Mouse (Mus musculus) MN1 (cell line): ENCODE measurements at regions not wholly inside any gene's neighbourhood (a gene's known extent, or its start where the extent isn't known, plus 50 kb on each side); places are given as distances from the start of the nearest gene placed in this dataset.

Source experiments
- DNase-seq: peaks from one replicate; pipeline ENCODE4 v3.0.0-alpha.2; 2016; ENCODE audit warnings: low spot score

GRCm38 (mm10) chr2:11119301-11119700 lies 52.6 kb upstream of the Prkcq start:
- no peak for DNase-seq
